Mouse (Mus musculus) hindbrain, embryonic 10.5 days (tissue): ENCODE data around the gene Nfib. TPM values are rescaled to one million over a fixed set of nuclear protein-coding genes. Genes with fewer than 3 reads are reported as not detected.

ENCODE experiments used
- DNase-seq: peaks from one replicate; pipeline ENCODE4 v3.0.0-alpha.2; 2017; ENCODE audit warnings: low spot score
- H3K27ac ChIP-seq: fragments of 300-500 bp; sonication (generic); 2 replicates; pipeline ENCODE4 v1.5.1; 2016; ENCODE audit warnings: mild to moderate bottlenecking, moderate library complexity
- H3K27me3 ChIP-seq: fragments of 300-500 bp; sonication (generic); 2 replicates; pipeline ENCODE4 v1.6.1; 2016; ENCODE audit warnings: mild to moderate bottlenecking; ENCODE audit not compliant: poor library complexity, insufficient read depth, severe bottlenecking
- H3K36me3 ChIP-seq: fragments of 300-500 bp; sonication (generic); 2 replicates; pipeline ENCODE4 v1.6.1; 2016; ENCODE audit warnings: mild to moderate bottlenecking, moderate library complexity
- H3K4me1 ChIP-seq: fragments of 300-500 bp; sonication (generic); replicated peaks from 2 replicates; pipeline ENCODE4 v1.6.1; 2016; ENCODE audit warnings: mild to moderate bottlenecking
- H3K4me3 ChIP-seq: fragments of 300-500 bp; sonication (generic); 2 replicates; pipeline ENCODE4 v1.5.1; 2016; ENCODE audit warnings: mild to moderate bottlenecking, moderate library complexity
- H3K9me3 ChIP-seq: fragments of 300-500 bp; sonication (generic); 2 replicates; pipeline ENCODE4 v1.6.1; 2016; ENCODE audit warnings: mild to moderate bottlenecking, moderate library complexity
- WGBS: fragments of 180-500 bp; shearing (Covaris S2); methylation state at CpG from one replicate; pipeline ENCODE4 v1.1.7; 2016; 5-methylcytosine and 5-hydroxymethylcytosine counted together
- polyA plus RNA-seq: library from polyadenylated mRNA; unstranded; fragments of >200 nt; fragmentation: Nextera tagmentation; extraction: Ambion mirVana; gene quantifications from 2 replicates; pipeline ENCODE4 v1.2.1, GENCODE M21; 2016

Gene Nfib
- polyA plus RNA-seq, 1 experiment from 2014 or later = 17.3 TPM

- DNase-seq = no peak
- Histone ChIP-seq H3K36me3 (no peaks in the 10 kb centered on the region), H3K4me1 (no peaks in the 10 kb centered on the region), H3K9me3 (no peaks in the 10 kb centered on the region), H3K27ac (no peak overlapping the region), H3K27me3 (no peaks in the 10 kb centered on the region), H3K4me3 (no peak overlapping the region)
- 88% methylated on average over 2 of the region's 2 CpGs for WGBS
Measured at GRCm38 (mm10) chr4:82558816-82559215, 146.7 kb downstream of the Nfib start.

- no peak for DNase-seq
- Histone ChIP-seq H3K4me3 (no peak overlapping the region), H3K4me1 (no peaks in the 10 kb centered on the region), H3K27me3 (no peaks in the 10 kb centered on the region), H3K9me3 (no peaks in the 10 kb centered on the region), H3K36me3 (no peaks in the 10 kb centered on the region), H3K27ac (no peak overlapping the region)
- WGBS = 88% methylated on average over 16 of the region's 16 CpGs
Measured at GRCm38 (mm10) chr4:82555673-82556171, 149.8 kb downstream of the Nfib start.

GRCm38 (mm10) chr4:82553658-82554057, 151.9 kb downstream of the Nfib start:
- H3K27me3 ChIP-seq = no peaks in the 10 kb centered on the region
- H3K9me3 ChIP-seq = no peaks in the 10 kb centered on the region
- H3K36me3 ChIP-seq = no peaks in the 10 kb centered on the region
- DNase-seq = no peak
- no peak overlapping the region for H3K27ac ChIP-seq
- 80% methylated on average over 3 of the region's 3 CpGs for WGBS
- H3K4me1 ChIP-seq = no peaks in the 10 kb centered on the region
- H3K4me3 ChIP-seq = no peak overlapping the region

- Histone ChIP-seq H3K27ac (no peak overlapping the region), H3K27me3 (no peaks in the 10 kb centered on the region), H3K9me3 (no peaks in the 10 kb centered on the region), H3K36me3 (no peaks in the 10 kb centered on the region), H3K4me1 (no peaks in the 10 kb centered on the region), H3K4me3 (no peak overlapping the region)
- no peak for DNase-seq
- WGBS = 83% methylated on average over 7 of the region's 7 CpGs
Measured at GRCm38 (mm10) chr4:82552238-82552637, 153.3 kb downstream of the Nfib start.

- DNase-seq = no peak
- no peak overlapping the region for H3K27ac ChIP-seq
- H3K4me3 ChIP-seq = no peak overlapping the region
- H3K9me3 ChIP-seq = no peaks in the 10 kb centered on the region
- WGBS = 89% methylated on average over 10 of the region's 10 CpGs
- H3K36me3 ChIP-seq = no peaks in the 10 kb centered on the region
- no peaks in the 10 kb centered on the region for H3K4me1 ChIP-seq
- no peaks in the 10 kb centered on the region for H3K27me3 ChIP-seq
Measured at GRCm38 (mm10) chr4:82549762-82550380, 155.7 kb downstream of the Nfib start.

GRCm38 (mm10) chr4:82548247-82548646, 157.3 kb downstream of the Nfib start:
- no peak for DNase-seq
- Histone ChIP-seq H3K27ac (no peak overlapping the region), H3K9me3 (no peaks in the 10 kb centered on the region), H3K4me1 (no peaks in the 10 kb centered on the region), H3K36me3 (no peaks in the 10 kb centered on the region), H3K27me3 (peaks cover 7% of the 10 kb centered on the region; the same call in 1 of the 2 replicates), H3K4me3 (no peak overlapping the region)
- WGBS = 95% methylated on average over 1 of the region's 1 CpGs

GRCm38 (mm10) chr4:82543936-82544335, 161.6 kb downstream of the Nfib start:
- Histone ChIP-seq H3K9me3 (no peaks in the 10 kb centered on the region), H3K27me3 (peaks cover 49% of the 10 kb centered on the region), H3K4me3 (no peak overlapping the region), H3K4me1 (0 out of 2 replicates have a peak, but pooled peaks cover under 1% of the 10 kb centered on the region), H3K27ac (no peak overlapping the region), H3K36me3 (no peaks in the 10 kb centered on the region)
- DNase-seq = no peak
- 63% methylated on average over 3 of the region's 3 CpGs for WGBS

GRCm38 (mm10) chr4:82543398-82543740, 162.2 kb downstream of the Nfib start:
- no peak overlapping the region for H3K4me3 ChIP-seq
- no peaks in the 10 kb centered on the region for H3K36me3 ChIP-seq
- no peaks in the 10 kb centered on the region for H3K9me3 ChIP-seq
- H3K27ac ChIP-seq = no peak overlapping the region
- WGBS = 30% methylated on average over 4 of the region's 4 CpGs
- peaks cover 55% of the 10 kb centered on the region for H3K27me3 ChIP-seq
- H3K4me1 ChIP-seq = peaks cover 6% of the 10 kb centered on the region
- no peak for DNase-seq

- Histone ChIP-seq H3K4me3 (no peak overlapping the region), H3K27me3 (peaks cover 60% of the 10 kb centered on the region), H3K36me3 (no peaks in the 10 kb centered on the region), H3K9me3 (no peaks in the 10 kb centered on the region), H3K4me1 (peaks cover 12% of the 10 kb centered on the region), H3K27ac (no peak overlapping the region)
- DNase-seq = no peak
- whole genome bisulfite sequencing = 54% methylated on average over 10 of the region's 10 CpGs
Measured at GRCm38 (mm10) chr4:82542656-82543397, 162.7 kb downstream of the Nfib start.

- peaks cover 20% of the 10 kb centered on the region for H3K4me1 ChIP-seq
- 31% methylated on average over 7 of the region's 7 CpGs for WGBS
- H3K36me3 ChIP-seq = no peaks in the 10 kb centered on the region
- H3K27ac ChIP-seq = no peak overlapping the region
- peak; percentile 62 for DNase-seq
- H3K4me3 ChIP-seq = no peak overlapping the region
- H3K9me3 ChIP-seq = no peaks in the 10 kb centered on the region
- peaks cover 69% of the 10 kb centered on the region for H3K27me3 ChIP-seq
Measured at GRCm38 (mm10) chr4:82541894-82542510, 163.5 kb downstream of the Nfib start.

- Histone ChIP-seq H3K27me3 (peaks cover 83% of the 10 kb centered on the region), H3K4me1 (peaks cover 32% of the 10 kb centered on the region), H3K36me3 (no peaks in the 10 kb centered on the region), H3K9me3 (no peaks in the 10 kb centered on the region), H3K27ac (no peak overlapping the region), H3K4me3 (no peak overlapping the region)
- WGBS = 68% methylated on average over 5 of the region's 5 CpGs
- DNase-seq = no peak
Measured at GRCm38 (mm10) chr4:82540466-82540990, 165.0 kb downstream of the Nfib start.

GRCm38 (mm10) chr4:82540048-82540410, 165.5 kb downstream of the Nfib start:
- Histone ChIP-seq H3K4me3 (no peak overlapping the region), H3K27me3 (peaks cover 88% of the 10 kb centered on the region), H3K4me1 (peaks cover 32% of the 10 kb centered on the region), H3K9me3 (no peaks in the 10 kb centered on the region), H3K36me3 (no peaks in the 10 kb centered on the region), H3K27ac (no peak overlapping the region)
- no peak for DNase-seq
- WGBS = 23% methylated on average over 2 of the region's 2 CpGs
